Mouse (Mus musculus): Measurements from ENCODE around the gene Rasgrp1.

- TF ChIP-seq CTCF (IDR thresholded peaks at IDR 0.05; ENCODE audit: borderline replicate concordance, extremely low read depth, insufficient read depth, insufficient read length) (no peak), POLR2A (IDR thresholded peaks at IDR 0.05; ENCODE audit: borderline replicate concordance, extremely low read depth, insufficient read depth, insufficient read length, poor library complexity, severe bottlenecking) (no peak)
These were observed 4.9 kb downstream of the Rasgrp1 start for GRCm38 (mm10) chr2:117337902-117338301.

All from brain, embryonic 14.5 days (tissue).